Mouse (Mus musculus): ENCODE results near the gene Mpc1.
"Not testable (repeated sequence)": the region's sequence is repeated elsewhere in the genome, so short reads cannot be mapped to it uniquely, and the experiment has no call there.

The Mpc1 gene

DNA sequence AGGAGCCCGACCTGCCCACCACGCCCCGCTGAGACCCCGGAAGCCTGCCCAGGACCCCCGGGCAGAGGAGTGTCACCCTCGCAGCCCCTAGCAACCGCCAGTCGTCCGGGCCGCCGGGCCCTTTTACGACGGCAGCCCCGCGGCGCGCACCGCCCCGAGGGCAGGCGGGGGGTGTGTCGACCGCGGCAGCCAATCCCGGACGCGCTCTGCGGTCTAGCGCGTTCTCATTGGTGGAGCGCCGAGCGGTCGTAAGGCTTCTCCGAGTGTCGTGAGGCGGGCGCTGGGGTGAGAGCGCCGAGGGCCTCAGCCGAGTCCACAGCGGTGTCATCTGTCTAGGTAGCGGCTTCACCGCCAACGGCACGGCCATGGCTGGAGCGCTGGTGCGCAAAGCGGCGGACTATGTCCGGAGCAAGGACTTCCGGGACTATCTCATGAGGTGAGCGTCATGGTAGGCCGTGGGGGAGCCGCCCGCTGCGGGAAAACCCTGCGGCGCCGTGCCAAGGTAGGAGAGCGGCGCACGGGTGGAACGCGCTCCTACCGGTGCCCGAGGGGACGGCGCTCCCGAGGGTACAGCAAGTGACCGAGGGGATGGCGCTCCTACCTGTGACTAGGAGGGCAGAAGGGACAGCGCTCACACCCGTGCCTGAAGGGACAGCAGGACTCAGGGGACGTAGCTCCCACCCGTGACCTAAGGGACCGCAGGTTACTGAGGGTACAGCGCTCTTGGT is 986 bp downstream of the Mpc1 start:
- DNase-seq: peak; percentile 97

- DNase-seq: peak; percentile 51
Observed at GRCm38 (mm10) chr17:8284254-8284661, 1.6 kb downstream of the Mpc1 start.

DNA sequence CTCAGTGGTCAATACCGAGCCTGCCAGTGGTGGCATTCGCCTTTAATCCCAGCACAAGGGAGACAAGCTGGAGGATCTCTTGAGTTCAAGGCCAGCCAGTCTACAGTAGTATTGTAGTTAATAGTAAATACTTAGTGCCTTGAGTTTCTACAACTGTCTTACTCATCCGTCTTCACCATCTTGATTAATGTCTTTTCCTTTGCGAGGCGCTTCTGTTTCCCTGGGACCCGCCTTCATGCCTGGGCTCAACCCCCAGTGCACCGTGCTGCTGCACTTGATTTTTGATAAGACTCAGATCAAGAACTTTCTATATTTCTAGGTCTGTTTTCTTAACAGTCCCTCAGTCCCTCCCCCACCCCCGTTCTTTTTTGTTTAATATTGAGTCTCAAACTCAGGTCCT is 2.4 kb downstream of the Mpc1 start:
- no peak for DNase-seq

DNA sequence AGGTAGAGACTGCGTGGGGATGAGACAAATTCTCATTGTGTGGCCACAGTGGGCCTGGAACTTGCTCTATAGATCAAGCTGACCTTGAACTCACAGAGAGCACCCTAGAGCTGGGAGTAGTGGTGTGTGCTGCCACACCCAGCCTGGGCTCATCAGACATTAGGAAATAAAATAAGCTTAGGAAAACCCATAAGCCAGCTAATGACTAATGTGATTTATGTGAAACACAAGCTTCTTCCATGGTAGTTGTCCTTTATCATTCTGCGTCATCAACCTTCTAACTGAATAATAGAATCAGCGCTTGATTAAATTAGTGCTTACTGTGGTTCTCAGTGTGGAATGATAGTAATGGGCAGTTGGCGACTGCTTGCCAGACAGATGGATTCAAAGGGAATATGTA is 4.3 kb downstream of the Mpc1 start:
- no peak for DNase-seq

DNA sequence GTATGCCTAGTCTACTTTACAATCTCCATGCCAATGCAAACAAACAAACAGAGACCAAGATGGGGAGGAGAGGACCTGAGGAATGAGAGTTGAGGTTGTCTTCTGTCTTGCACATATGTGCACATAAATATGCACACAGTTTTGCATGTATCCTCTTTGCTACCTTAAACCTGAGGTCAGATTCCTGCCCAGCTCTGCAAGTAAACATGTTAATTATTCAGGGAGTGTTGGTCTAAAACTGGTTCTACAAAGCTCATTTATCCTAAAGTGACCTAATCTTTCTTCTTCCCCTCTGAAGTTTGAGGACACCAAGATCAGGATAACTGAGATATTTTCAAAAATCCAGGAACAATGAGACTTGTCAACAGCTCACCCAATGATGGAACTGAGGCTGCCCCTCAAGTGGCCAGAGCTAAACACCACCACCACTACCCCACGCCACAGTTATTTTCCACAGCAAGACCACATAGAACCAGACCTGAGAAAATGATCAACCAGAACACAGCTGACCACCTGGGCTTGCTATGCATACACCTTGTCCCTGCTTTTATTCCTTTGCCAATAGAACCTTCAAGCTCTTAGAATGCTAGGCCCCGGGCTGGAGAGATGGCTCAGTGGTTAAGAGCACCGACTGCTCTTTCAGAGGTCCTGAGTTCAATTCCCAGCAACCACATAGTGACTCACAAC is 7.4 kb downstream of the Mpc1 start:
- DNase-seq: no peak

- DNase-seq: no peak
Observed at GRCm38 (mm10) chr17:8290736-8291135, 8.0 kb downstream of the Mpc1 start.

DNA sequence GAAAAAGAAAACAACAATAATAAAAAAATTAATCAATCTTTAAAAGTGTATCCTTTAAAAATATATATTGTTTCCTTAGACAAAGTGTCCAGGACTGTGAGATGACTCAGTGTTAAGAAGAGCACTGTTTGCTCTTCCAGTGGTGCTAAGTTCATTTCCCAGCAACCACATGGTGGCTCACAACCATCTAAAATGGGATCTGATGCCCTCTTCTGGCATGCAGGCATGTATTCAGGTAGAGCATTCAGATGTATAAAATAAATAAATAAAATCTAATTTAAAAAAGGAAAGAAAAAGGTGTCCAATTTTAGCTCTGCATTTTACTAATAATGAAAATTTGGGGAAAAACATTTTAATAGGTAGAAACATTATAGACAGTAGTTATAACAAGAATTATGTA is 13.1 kb downstream of the Mpc1 start:
- no peak for DNase-seq

GRCm38 (mm10) chr17:8296313-8296844 is 13.7 kb downstream of the Mpc1 start:
- no peak for DNase-seq

- DNase-seq: no peak
Observed at GRCm38 (mm10) chr17:8297746-8298145, 15.0 kb downstream of the Mpc1 start.

- no peak for DNase-seq
Observed at GRCm38 (mm10) chr17:8298281-8298680, 15.6 kb downstream of the Mpc1 start.

GRCm38 (mm10) chr17:8299524-8299923 is 16.8 kb downstream of the Mpc1 start:
- no peak for DNase-seq

GRCm38 (mm10) chr17:8301515-8301914 is 18.8 kb downstream of the Mpc1 start:
- DNase-seq: no peak

GRCm38 (mm10) chr17:8302772-8303438 is 20.2 kb downstream of the Mpc1 start:
- no peak for DNase-seq

DNA sequence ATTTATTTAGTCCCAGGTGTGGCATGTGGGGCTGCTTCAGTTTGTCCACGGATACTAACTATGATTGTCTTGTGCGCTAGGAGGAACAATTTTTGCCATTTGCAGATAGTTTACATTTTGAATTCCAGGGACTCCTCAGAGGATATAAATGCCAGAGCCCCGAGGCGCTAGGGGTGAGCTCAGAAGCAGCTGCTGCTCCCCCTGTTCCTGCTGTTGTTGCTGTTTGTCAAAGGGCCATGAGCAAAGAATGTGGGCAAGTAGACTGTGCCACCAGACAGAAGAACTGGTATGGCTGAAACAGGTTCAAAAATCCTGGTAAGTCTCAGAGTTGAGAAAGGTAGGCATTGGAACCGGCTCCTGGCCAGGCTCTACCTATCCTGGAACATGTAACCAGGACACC is 21.0 kb downstream of the Mpc1 start:
- no peak for DNase-seq

DNA sequence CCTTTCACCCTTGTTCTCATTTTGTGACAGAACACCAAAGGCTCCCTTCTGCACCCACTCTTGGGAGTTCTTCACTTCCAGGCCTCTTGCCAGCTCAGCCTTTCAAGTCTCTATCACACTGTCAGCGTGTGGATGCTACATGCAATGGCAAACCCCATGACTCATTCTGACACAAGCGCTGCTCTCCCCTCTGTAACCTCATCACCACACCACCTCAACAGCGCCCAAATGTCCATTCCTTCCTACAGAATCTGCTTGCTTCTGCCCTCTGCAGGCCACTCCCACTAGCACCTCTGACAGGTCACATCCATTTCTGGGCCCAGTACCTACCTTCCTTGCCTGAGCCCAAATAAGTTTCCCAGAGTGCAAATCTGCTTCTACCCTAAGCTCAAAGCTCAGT is 23.1 kb downstream of the Mpc1 start:
- no peak for DNase-seq

GRCm38 (mm10) chr17:8310838-8311614 is 28.3 kb downstream of the Mpc1 start, which contains the start of gene Sft2d1:
TSS of gene Sft2d1 (plus strand) at chr17:8311102.
- peak; percentile 98 for DNase-seq

DNA sequence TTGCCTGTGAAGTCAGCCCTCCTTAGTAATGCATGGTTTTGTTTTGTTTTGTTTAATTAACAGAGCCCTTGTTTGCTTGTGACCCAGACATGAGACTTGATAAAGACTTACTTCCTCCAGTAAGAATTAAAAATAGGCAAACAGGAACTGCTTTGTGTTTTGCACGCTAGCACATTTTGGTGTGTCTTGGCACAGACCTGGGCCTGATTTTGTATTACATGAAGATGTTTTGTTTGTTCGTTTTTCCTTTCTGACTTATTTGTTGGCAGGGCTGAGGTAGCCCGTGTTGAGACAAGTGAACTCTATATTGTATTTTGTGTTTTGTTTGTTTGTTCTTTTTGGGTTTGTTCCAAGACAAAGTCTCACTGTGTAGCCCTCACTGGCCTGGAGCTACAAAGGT is 29.0 kb downstream of the Mpc1 start:
- DNase-seq: peak; percentile 37

- no peak for DNase-seq
Observed at GRCm38 (mm10) chr17:8313976-8314375, 31.3 kb downstream of the Mpc1 start.

DNA sequence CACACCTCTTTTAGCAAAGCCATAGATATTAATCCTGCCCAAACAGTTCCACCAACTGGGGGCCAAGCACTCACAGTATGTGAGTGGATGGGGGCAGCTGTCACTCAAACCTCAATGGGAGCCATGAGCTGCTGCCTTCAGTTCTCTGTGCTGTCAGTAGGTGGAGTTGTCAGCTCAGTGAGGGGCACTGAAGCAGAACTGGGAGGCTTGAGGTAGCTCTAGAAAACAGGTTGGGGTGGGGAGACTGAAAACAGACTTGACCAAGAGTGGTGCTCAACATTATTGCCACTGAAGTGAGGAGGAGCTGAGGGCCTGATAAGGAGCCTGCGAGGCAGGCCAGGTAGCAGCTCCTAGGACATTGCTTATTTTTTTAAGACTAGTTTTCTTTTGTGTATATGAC is 33.5 kb downstream of the Mpc1 start:
- peak; percentile 61 for DNase-seq

DNA sequence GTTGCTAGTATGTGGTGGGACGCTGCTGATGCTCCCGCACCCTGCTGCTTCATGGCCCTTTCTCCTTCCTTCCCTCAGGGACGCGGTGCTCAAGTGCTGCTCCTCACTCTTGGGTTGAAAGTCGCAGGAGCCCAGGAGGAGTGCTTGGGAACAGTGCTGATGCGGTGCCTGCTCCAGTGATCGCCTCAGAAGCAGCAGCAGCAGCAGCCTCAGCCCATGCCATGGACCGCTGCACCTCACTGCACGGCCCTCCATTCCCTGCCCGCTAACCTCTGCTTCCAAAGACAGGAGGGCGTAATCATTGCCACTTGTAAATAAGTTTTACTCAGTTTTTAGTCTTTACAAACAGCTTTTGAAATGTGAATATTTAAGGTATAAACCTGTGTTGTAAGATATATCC is 44.2 kb downstream of the Mpc1 start:
- not testable (repeated sequence) for DNase-seq

DNA sequence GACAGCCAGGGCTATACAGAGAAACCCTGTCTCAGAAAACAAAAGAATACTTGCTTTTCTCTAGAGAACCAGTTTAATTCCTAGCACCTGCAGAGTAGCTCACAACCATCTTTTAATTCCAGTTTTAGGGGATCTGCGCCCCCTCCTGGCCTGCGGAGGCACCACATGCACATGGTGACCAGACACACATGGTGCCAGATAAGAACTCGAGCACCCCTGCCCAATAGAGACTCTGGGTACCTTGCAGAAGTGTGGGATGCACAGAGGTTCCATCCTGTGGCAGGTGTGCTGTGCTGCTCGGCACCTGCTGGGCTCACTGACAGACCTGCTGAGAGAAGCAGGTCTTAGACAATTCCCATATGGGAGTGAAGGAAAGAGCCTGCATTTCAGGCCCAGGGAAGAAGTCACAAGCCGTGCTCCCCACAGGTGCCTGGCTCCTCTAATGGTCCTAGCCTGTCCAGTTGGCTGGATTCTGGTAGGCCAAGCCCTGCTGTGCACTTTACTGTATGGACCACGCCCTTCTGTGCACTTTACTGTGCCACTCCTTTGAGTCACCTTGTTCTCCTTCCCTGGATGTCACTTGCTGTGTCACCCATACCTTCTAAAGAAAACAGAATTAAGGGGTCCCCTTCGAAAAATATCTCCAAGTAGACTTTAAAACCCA is 45.9 kb downstream of the Mpc1 start:
- DNase-seq: no peak

DNA sequence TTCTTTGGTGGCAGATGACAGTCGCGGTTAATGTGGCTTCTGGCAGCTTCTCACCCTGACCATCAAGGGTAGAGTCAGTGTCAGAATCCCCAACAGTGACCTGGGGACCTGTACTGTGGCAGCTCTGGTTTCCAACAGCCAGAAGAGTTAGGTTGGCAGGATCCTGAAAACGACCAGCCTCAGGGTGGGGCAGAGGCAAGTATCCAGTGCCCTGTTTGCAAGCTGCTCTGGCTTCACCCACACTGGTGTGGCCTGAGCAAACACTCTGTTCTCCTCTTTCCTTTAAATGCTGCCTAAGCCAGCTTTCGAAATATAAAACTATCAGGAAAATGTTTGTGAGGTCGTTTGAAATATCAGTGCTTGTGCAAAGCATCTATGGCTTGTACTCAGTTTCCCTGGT is 47.9 kb downstream of the Mpc1 start:
- DNase-seq: no peak
